Mouse (Mus musculus) left cerebral cortex, adult 18-20 months (tissue): ENCODE data around the gene Tmem240. TPM values are rescaled to one million over a fixed set of nuclear protein-coding genes. Genes with fewer than 3 reads are reported as not detected.

Source experiments
- microRNA-seq, 2 experiments: library from miRNA; unstranded; fragments of <30 nt; microRNA quantifications; one replicate each; pipeline ENCODE4 v1.2.0; 2021
- total RNA-seq, 2 experiments: library from RNA; stranded (reverse); gene quantifications; 2 replicates each; pipeline ENCODE4 v1.2.3; 2021

Tmem240 gene
- total RNA-seq, 2 experiments from 2014 or later = 51.1 to 53.0 TPM

Small RNAs within 50 kb of the gene (microRNA-seq; reads per million reads assigned to microRNA genes)
- gene Gm27743 = 0 reads per million in 2 experiments

Other genes with a start within 250 kb of the Tmem240 start
- gene Gnb1, start 243.4 kb upstream of the Tmem240 start, total RNA-seq = 100 to 1,000 TPM; 859 to 881 TPM
- gene Nadk, start 172.4 kb upstream of the Tmem240 start, total RNA-seq = 10 to 100 TPM; 57.5 to 57.7 TPM
- 10 to 100 TPM; 47.2 to 48.9 TPM for gene Slc35e2, start 133.4 kb upstream of the Tmem240 start, total RNA-seq
- gene Cdk11b, start 109.9 kb upstream of the Tmem240 start, total RNA-seq = 10 to 100 TPM; 47.1 to 49.4 TPM
- gene Gm10563, start 89.4 kb upstream of the Tmem240 start, total RNA-seq = not detected
- 1 to 10 TPM; 2.4 to 4.6 TPM for gene Mmp23, start 81.4 kb upstream of the Tmem240 start, total RNA-seq
- 100 to 1,000 TPM; 128 to 129 TPM for gene Mib2, start 65.6 kb upstream of the Tmem240 start, total RNA-seq
- 10 to 100 TPM; 27.8 to 32.8 TPM for gene Fndc10, start 40.5 kb upstream of the Tmem240 start, total RNA-seq
- 10 to 100 TPM; 90.6 to 97.4 TPM for gene Ssu72, start 30.0 kb upstream of the Tmem240 start, total RNA-seq
- 10 to 100 TPM; 48.3 to 55.6 TPM for gene Atad3a, start 26.3 kb downstream of the Tmem240 start, total RNA-seq
- 10 to 100 TPM; 15.6 to 17.6 TPM for gene Vwa1, start 39.9 kb downstream of the Tmem240 start, total RNA-seq
- 10 to 100 TPM; 16.4 to 19.0 TPM for gene Tmem88b, start 51.1 kb downstream of the Tmem240 start, total RNA-seq
- gene Ankrd65, start 55.6 kb downstream of the Tmem240 start, total RNA-seq = under 1 TPM in 1 of 2 experiments, not detected in 1; 0.44 TPM
- 10 to 100 TPM; 84.9 to 89.4 TPM for gene Mrpl20, start 68.1 kb downstream of the Tmem240 start, total RNA-seq
- 10 to 100 TPM; 60.1 to 65.5 TPM for gene Ccnl2, start 77.7 kb downstream of the Tmem240 start, total RNA-seq
- gene Aurkaip1, start 96.5 kb downstream of the Tmem240 start, total RNA-seq = 100 to 1,000 TPM; 103 to 110 TPM
- gene Mxra8, start 104.9 kb downstream of the Tmem240 start, total RNA-seq = 1 to 10 TPM; 6.2 to 7.3 TPM
- 10 to 100 TPM; 88.0 to 96.3 TPM for gene Dvl1, start 112.6 kb downstream of the Tmem240 start, total RNA-seq
- gene Tas1r3, start 128.6 kb downstream of the Tmem240 start, total RNA-seq = under 1 TPM; 0.23 TPM
- gene Cptp, start 134.6 kb downstream of the Tmem240 start, total RNA-seq = 10 to 100 TPM; 23.1 to 33.8 TPM
- gene Ints11, start 134.7 kb downstream of the Tmem240 start, total RNA-seq = 10 to 100 TPM; 31.7 to 33.9 TPM
- 10 to 100 TPM; 54.9 to 58.6 TPM for gene Pusl1, start 157.0 kb downstream of the Tmem240 start, total RNA-seq
- gene Acap3, start 157.0 kb downstream of the Tmem240 start, total RNA-seq = 100 to 1,000 TPM; 124 to 128 TPM
- gene Ube2j2, start 209.0 kb downstream of the Tmem240 start, total RNA-seq = 10 to 100 TPM; 67.6 to 70.3 TPM
- 10 to 100 TPM; 16.6 to 17.7 TPM for gene C1qtnf12, start 227.5 kb downstream of the Tmem240 start, total RNA-seq